Mouse (Mus musculus): ENCODE data around the gene Slc9a7. TPM values are rescaled to one million over a fixed set of nuclear protein-coding genes. Genes with fewer than 3 reads are reported as not detected.

Gene Slc9a7
- 4.7 and 5.9 TPM in 2 replicates for polyA plus RNA-seq (2015; fragmentation: Nextera tagmentation; extraction: Ambion mirVana)

DNA sequence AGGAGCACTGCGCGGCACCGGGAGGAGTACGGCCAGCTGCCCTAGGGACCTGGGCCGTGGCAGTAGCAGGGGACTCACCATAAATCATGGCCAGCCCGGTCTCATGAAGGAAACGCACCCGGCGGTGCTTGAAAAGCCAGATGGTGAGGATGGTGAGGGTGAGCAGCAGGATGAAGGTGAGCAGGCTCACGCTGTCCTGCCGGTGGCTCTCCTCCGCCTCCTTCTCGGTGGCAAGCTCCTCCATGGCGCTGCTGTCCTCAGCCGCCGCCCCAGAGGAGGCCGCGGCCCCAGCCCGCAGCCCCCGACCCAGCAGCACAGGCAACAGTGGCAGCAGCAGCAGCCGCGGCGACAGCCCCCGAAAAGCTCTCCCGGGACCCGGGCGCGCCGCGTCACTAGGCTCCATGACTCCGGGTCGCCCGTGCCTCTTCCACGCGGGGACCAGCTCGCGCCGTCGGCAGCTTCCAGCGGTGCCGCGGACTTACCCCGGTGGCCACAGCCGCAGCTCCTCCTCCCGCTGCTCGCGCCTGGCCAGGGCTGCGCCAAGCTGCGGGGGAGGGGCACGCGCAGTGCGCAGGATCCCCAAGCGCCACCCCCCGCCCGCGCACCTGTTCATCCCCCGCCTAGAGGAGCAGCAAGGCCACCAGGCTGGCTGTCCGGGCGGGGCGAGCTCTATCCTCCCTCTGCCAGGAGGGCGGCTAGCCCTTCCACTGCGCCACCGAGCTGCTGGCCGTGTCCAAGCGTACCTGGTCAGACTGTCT is at the start of gene Slc9a7:
Gene Slc9a7 (minus strand): TSS at position 526 of the 758 bp plus-strand sequence.
- H3K4me2 ChIP-seq (ENCODE audit: low read depth, low read length) = peak within 1 kb of the TSS; percentile 65
- H3K9ac ChIP-seq (ENCODE audit: low read length) = peak within 1 kb of the TSS; percentile 77
- H3K9me3 ChIP-seq (replicated peaks; ENCODE audit: control insufficient read depth, low read length) = no peaks in the 10 kb centered on the region
- peak; percentile 98 for ATAC-seq (replicated peaks; ENCODE audit: extremely low read depth, insufficient read depth, low FRiP score)
- peak within 1 kb of the TSS; percentile 72 for H3K4me3 ChIP-seq (ENCODE audit: low read length)
- H3K36me3 ChIP-seq (ENCODE audit: control insufficient read depth, insufficient read depth) = no peaks in the 10 kb centered on the region
- WGBS = 9% methylated on average over 57 of the region's 65 CpGs
- peak within 1 kb of the TSS; percentile 51 for H3K27ac ChIP-seq (ENCODE audit: low read length)
- no peaks in the 10 kb centered on the region for H3K4me1 ChIP-seq (ENCODE audit: control insufficient read depth, insufficient read depth, low read length)
- no peaks in the 10 kb centered on the region for H3K27me3 ChIP-seq (ENCODE audit: control insufficient read depth, insufficient read depth, low read length)

- WGBS = 6% methylated on average over 2 of the region's 2 CpGs
- Histone ChIP-seq H3K9ac (ENCODE audit: low read length) (no peak overlapping the region), H3K9me3 (replicated peaks; ENCODE audit: control insufficient read depth, low read length) (no peaks in the 10 kb centered on the region), H3K4me2 (ENCODE audit: low read depth, low read length) (no peak overlapping the region), H3K27ac (ENCODE audit: low read length) (no peak overlapping the region), H3K27me3 (ENCODE audit: control insufficient read depth, insufficient read depth, low read length) (no peaks in the 10 kb centered on the region), H3K4me3 (ENCODE audit: low read length) (no peak overlapping the region), H3K4me1 (ENCODE audit: control insufficient read depth, insufficient read depth, low read length) (no peaks in the 10 kb centered on the region), H3K36me3 (ENCODE audit: control insufficient read depth, insufficient read depth) (no peaks in the 10 kb centered on the region)
- ATAC-seq (replicated peaks; ENCODE audit: extremely low read depth, insufficient read depth, low FRiP score) = no peak
Measured at GRCm38 (mm10) chrX:20335722-20336121, 44.1 kb upstream of the Slc9a7 start.

DNA sequence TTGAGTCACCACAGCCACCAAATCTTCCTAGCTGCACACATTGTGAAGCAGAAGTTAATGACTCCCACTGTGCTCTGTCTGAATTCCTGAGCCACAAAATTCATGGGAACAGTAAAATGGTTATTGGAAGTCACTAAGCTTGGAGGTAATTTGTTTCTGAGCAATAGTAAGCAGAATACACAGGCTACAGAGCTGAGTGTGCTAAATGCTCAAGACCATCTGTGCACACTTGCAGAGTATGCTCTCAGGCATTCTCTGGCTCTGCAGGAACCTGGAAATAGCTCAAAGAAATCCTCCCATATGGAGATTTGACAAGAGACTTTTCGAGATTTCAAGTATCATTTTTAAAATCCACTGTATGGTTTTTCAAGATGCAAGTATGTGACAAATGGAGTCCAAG is 41.1 kb upstream of the Slc9a7 start:
- no peak for ATAC-seq (replicated peaks; ENCODE audit: extremely low read depth, insufficient read depth, low FRiP score)
- H3K36me3 ChIP-seq (ENCODE audit: control insufficient read depth, insufficient read depth) = no peaks in the 10 kb centered on the region
- 48% methylated on average over 1 of the region's 1 CpGs for WGBS
- H3K4me3 ChIP-seq (ENCODE audit: low read length) = no peak overlapping the region
- H3K27ac ChIP-seq (ENCODE audit: low read length) = no peak overlapping the region
- no peak overlapping the region for H3K9ac ChIP-seq (ENCODE audit: low read length)
- H3K4me2 ChIP-seq (ENCODE audit: low read depth, low read length) = no peak overlapping the region
- no peaks in the 10 kb centered on the region for H3K27me3 ChIP-seq (ENCODE audit: control insufficient read depth, insufficient read depth, low read length)
- no peaks in the 10 kb centered on the region for H3K9me3 ChIP-seq (replicated peaks; ENCODE audit: control insufficient read depth, low read length)
- H3K4me1 ChIP-seq (ENCODE audit: control insufficient read depth, insufficient read depth, low read length) = no peaks in the 10 kb centered on the region

GRCm38 (mm10) chrX:20307215-20307614 is 15.6 kb upstream of the Slc9a7 start:
- Histone ChIP-seq H3K4me1 (ENCODE audit: control insufficient read depth, insufficient read depth, low read length) (no peaks in the 10 kb centered on the region; the same call in 1 of the 2 replicates), H3K27me3 (ENCODE audit: control insufficient read depth, insufficient read depth, low read length) (no peaks in the 10 kb centered on the region), H3K4me2 (ENCODE audit: low read depth, low read length) (no peak overlapping the region), H3K9me3 (replicated peaks; ENCODE audit: control insufficient read depth, low read length) (no peaks in the 10 kb centered on the region), H3K4me3 (ENCODE audit: low read length) (no peak overlapping the region), H3K27ac (ENCODE audit: low read length) (no peak overlapping the region), H3K9ac (ENCODE audit: low read length) (no peak overlapping the region), H3K36me3 (ENCODE audit: control insufficient read depth, insufficient read depth) (no peaks in the 10 kb centered on the region)
- WGBS = 42% methylated on average over 3 of the region's 3 CpGs
- no peak for ATAC-seq (replicated peaks; ENCODE audit: extremely low read depth, insufficient read depth, low FRiP score)

GRCm38 (mm10) chrX:20305941-20306340 is 14.3 kb upstream of the Slc9a7 start:
- ATAC-seq (replicated peaks; ENCODE audit: extremely low read depth, insufficient read depth, low FRiP score) = no peak
- no peaks in the 10 kb centered on the region for H3K27me3 ChIP-seq (ENCODE audit: control insufficient read depth, insufficient read depth, low read length)
- no peaks in the 10 kb centered on the region for H3K36me3 ChIP-seq (ENCODE audit: control insufficient read depth, insufficient read depth)
- H3K9me3 ChIP-seq (replicated peaks; ENCODE audit: control insufficient read depth, low read length) = no peaks in the 10 kb centered on the region
- H3K4me1 ChIP-seq (ENCODE audit: control insufficient read depth, insufficient read depth, low read length) = no peaks in the 10 kb centered on the region; the same call in 1 of the 2 replicates
- H3K4me3 ChIP-seq (ENCODE audit: low read length) = no peak overlapping the region
- H3K9ac ChIP-seq (ENCODE audit: low read length) = no peak overlapping the region
- H3K27ac ChIP-seq (ENCODE audit: low read length) = peak overlapping the region; percentile 44
- no peak overlapping the region for H3K4me2 ChIP-seq (ENCODE audit: low read depth, low read length)

DNA sequence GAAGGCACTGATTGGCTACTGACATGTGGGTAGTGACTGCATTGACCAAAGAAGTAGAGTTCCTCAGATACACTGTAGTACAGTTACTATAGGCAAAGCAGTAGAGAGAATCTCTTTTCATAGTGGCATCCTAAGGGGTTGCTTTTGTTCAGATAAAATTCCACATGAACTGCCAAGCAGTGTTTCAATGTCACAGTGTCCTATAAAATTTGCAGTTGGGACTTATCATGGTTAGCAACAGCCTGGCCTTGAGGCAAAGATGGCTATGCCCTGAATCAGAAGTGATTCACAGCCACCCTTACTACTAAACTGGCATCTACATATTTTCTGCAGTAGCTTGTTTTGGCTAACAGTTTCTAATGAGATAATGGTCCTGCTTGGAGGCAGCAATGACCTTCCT is 11.7 kb upstream of the Slc9a7 start:
- Histone ChIP-seq H3K4me1 (ENCODE audit: control insufficient read depth, insufficient read depth, low read length) (no peaks in the 10 kb centered on the region; the same call in 1 of the 2 replicates), H3K36me3 (ENCODE audit: control insufficient read depth, insufficient read depth) (no peaks in the 10 kb centered on the region), H3K27ac (ENCODE audit: low read length) (peak overlapping the region; percentile 61), H3K4me3 (ENCODE audit: low read length) (no peak overlapping the region), H3K4me2 (ENCODE audit: low read depth, low read length) (no peak overlapping the region), H3K27me3 (ENCODE audit: control insufficient read depth, insufficient read depth, low read length) (no peaks in the 10 kb centered on the region), H3K9me3 (replicated peaks; ENCODE audit: control insufficient read depth, low read length) (no peaks in the 10 kb centered on the region), H3K9ac (ENCODE audit: low read length) (no peak overlapping the region)
- peak; percentile 65; the same call in 1 of the 2 replicates for ATAC-seq (replicated peaks; ENCODE audit: extremely low read depth, insufficient read depth, low FRiP score)

DNA sequence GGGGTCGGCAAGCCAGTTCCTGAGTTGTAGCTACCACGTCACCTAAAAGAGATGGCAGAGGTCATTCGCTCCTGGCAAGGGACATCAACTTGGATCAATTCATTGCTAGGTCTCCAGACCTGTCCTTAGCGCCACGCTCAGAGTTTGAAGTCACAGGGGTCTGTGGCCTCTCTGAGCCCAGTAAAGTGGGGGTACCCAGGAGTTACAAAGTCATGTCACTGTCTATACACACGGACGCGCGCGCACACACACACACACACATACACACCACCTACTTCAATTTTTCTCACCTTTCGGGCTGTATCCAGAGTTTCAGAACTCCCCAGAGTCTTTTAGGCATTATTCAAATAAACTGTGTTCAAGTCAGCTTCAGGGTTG is 422 bp upstream of the Slc9a7 start:
- no peak overlapping the region for H3K27ac ChIP-seq (ENCODE audit: low read length)
- H3K4me3 ChIP-seq (ENCODE audit: low read length) = peak overlapping the region; percentile 72
- no peak for ATAC-seq (replicated peaks; ENCODE audit: extremely low read depth, insufficient read depth, low FRiP score)
- WGBS = 37% methylated on average over 11 of the region's 11 CpGs
- H3K36me3 ChIP-seq (ENCODE audit: control insufficient read depth, insufficient read depth) = no peaks in the 10 kb centered on the region
- peak overlapping the region; percentile 65 for H3K4me2 ChIP-seq (ENCODE audit: low read depth, low read length)
- H3K9ac ChIP-seq (ENCODE audit: low read length) = peak overlapping the region; percentile 77
- H3K27me3 ChIP-seq (ENCODE audit: control insufficient read depth, insufficient read depth, low read length) = no peaks in the 10 kb centered on the region
- no peaks in the 10 kb centered on the region for H3K4me1 ChIP-seq (ENCODE audit: control insufficient read depth, insufficient read depth, low read length)
- H3K9me3 ChIP-seq (replicated peaks; ENCODE audit: control insufficient read depth, low read length) = no peaks in the 10 kb centered on the region

DNA sequence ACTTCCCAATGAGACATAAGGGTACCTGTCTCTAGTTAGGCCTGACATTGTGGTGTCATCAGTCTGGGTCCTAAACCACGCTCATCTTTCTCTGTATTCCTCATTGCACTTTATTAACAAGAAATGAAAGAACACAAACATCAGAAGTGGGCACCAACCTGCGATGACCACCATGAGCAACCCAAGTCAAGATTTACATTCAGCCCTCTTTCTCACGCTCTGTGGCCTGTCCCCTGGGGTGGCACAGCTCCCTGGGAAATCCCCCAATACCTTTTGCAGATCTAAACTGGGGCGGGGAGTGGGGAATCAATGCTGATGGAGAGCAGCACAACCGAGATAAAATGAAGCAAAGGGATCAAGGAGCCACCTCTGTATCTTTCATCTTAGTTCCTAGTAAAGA is 892 bp downstream of the Slc9a7 start:
- H3K27ac ChIP-seq (ENCODE audit: low read length) = no peak overlapping the region
- no peak for ATAC-seq (replicated peaks; ENCODE audit: extremely low read depth, insufficient read depth, low FRiP score)
- no peaks in the 10 kb centered on the region for H3K36me3 ChIP-seq (ENCODE audit: control insufficient read depth, insufficient read depth)
- no peaks in the 10 kb centered on the region for H3K4me1 ChIP-seq (ENCODE audit: control insufficient read depth, insufficient read depth, low read length)
- 20% methylated on average over 5 of the region's 5 CpGs for WGBS
- H3K4me3 ChIP-seq (ENCODE audit: low read length) = peak overlapping the region; percentile 72
- H3K4me2 ChIP-seq (ENCODE audit: low read depth, low read length) = peak overlapping the region; percentile 65
- H3K27me3 ChIP-seq (ENCODE audit: control insufficient read depth, insufficient read depth, low read length) = no peaks in the 10 kb centered on the region
- H3K9me3 ChIP-seq (replicated peaks; ENCODE audit: control insufficient read depth, low read length) = no peaks in the 10 kb centered on the region
- H3K9ac ChIP-seq (ENCODE audit: low read length) = peak overlapping the region; percentile 77; the same call in 1 of the 2 replicates

DNA sequence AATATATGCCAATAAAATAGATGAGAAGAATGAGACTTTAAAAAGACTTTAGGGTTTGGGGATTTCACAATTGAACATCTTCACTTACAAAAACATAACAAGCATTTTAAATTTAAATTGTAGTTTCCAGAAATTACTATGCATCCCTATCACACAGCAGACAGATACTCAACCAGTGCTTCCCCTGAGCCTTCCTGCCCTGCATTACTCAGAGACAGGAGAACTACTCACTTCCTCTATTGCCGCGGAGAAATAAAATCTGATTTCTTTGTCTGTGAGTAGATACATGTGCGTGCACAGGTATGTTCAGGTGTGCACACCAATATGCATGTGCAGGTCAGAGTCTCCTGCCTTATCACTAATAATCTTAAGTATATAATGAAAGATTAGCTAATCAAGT is 2.9 kb downstream of the Slc9a7 start:
- H3K36me3 ChIP-seq (ENCODE audit: control insufficient read depth, insufficient read depth) = no peaks in the 10 kb centered on the region
- H3K4me1 ChIP-seq (ENCODE audit: control insufficient read depth, insufficient read depth, low read length) = no peaks in the 10 kb centered on the region
- H3K27me3 ChIP-seq (ENCODE audit: control insufficient read depth, insufficient read depth, low read length) = no peaks in the 10 kb centered on the region
- no peak for ATAC-seq (replicated peaks; ENCODE audit: extremely low read depth, insufficient read depth, low FRiP score)
- H3K4me2 ChIP-seq (ENCODE audit: low read depth, low read length) = no peak overlapping the region
- 71% methylated on average over 3 of the region's 3 CpGs for WGBS
- H3K4me3 ChIP-seq (ENCODE audit: low read length) = no peak overlapping the region
- H3K27ac ChIP-seq (ENCODE audit: low read length) = no peak overlapping the region
- H3K9me3 ChIP-seq (replicated peaks; ENCODE audit: control insufficient read depth, low read length) = no peaks in the 10 kb centered on the region
- H3K9ac ChIP-seq (ENCODE audit: low read length) = no peak overlapping the region
